Mouse (Mus musculus) mature B cell (primary cell): Measurements from ENCODE around the gene Asap3.

Source experiments
- in situ Hi-C: fragments of 300-500 bp; cut with MboI; formaldehyde crosslinking; loops from 2 replicates; pipeline ENCODE4 v1.14.3; 2019

The Asap3 gene

GRCm38 (mm10) chr4:136181367-136181766, 24.8 kb upstream of the Asap3 start:
- in situ Hi-C loops, result no loop called here

GRCm38 (mm10) chr4:136185375-136185774, 20.8 kb upstream of the Asap3 start:
- in situ Hi-C loops, result no loop called here

- in situ Hi-C loops, result no loop called here
Observed at GRCm38 (mm10) chr4:136186315-136186714, 19.9 kb upstream of the Asap3 start.

GRCm38 (mm10) chr4:136186739-136187472, 19.3 kb upstream of the Asap3 start:
- in situ Hi-C loops, result no loop called here

GRCm38 (mm10) chr4:136188973-136189737, 17.0 kb upstream of the Asap3 start:
- in situ Hi-C loops, result no loop called here

- in situ Hi-C loops, result no loop called here
Observed at GRCm38 (mm10) chr4:136189912-136190311, 16.3 kb upstream of the Asap3 start.

GRCm38 (mm10) chr4:136193571-136193970, 12.6 kb upstream of the Asap3 start:
- in situ Hi-C loops, result no loop called here

GRCm38 (mm10) chr4:136195029-136195428, 11.1 kb upstream of the Asap3 start:
- in situ Hi-C loops, result loop anchor here (5.0 kb wide), 1 partner anchor 33 kb away; no protein-coding TSS in a partner anchor

GRCm38 (mm10) chr4:136195629-136196028, 10.5 kb upstream of the Asap3 start:
- in situ Hi-C loops, result loop anchor here (5.0 kb wide), 1 partner anchor 33 kb away; no protein-coding TSS in a partner anchor

GRCm38 (mm10) chr4:136196201-136196600, 10.0 kb upstream of the Asap3 start:
- in situ Hi-C loops, result loop anchor here (5.0 kb wide), 1 partner anchor 34 kb away; no protein-coding TSS in a partner anchor

- in situ Hi-C loops, result loop anchor here (5.0 kb wide), 1 partner anchor 37 kb away; no protein-coding TSS in a partner anchor
Observed at GRCm38 (mm10) chr4:136198846-136199245, 7.3 kb upstream of the Asap3 start.

GRCm38 (mm10) chr4:136199562-136200292, 6.4 kb upstream of the Asap3 start:
- in situ Hi-C loops, result loop anchor here (5.0 kb wide), 1 partner anchor 37 kb away; no protein-coding TSS in a partner anchor

- in situ Hi-C loops, result no loop called here
Observed at GRCm38 (mm10) chr4:136202509-136202908, 3.7 kb upstream of the Asap3 start.

- in situ Hi-C loops, result no loop called here
Observed at GRCm38 (mm10) chr4:136204775-136205174, 1.4 kb upstream of the Asap3 start.

- in situ Hi-C loops, result no loop called here
Observed at GRCm38 (mm10) chr4:136206943-136207342, 778 bp downstream of the Asap3 start.

- in situ Hi-C loops, result no loop called here
Observed at GRCm38 (mm10) chr4:136210931-136211330, 4.8 kb downstream of the Asap3 start.

GRCm38 (mm10) chr4:136213629-136214028, 7.5 kb downstream of the Asap3 start:
- in situ Hi-C loops, result no loop called here

- in situ Hi-C loops, result no loop called here
Observed at GRCm38 (mm10) chr4:136214828-136215227, 8.7 kb downstream of the Asap3 start.

GRCm38 (mm10) chr4:136215576-136215975, 9.4 kb downstream of the Asap3 start:
- in situ Hi-C loops, result no loop called here

- in situ Hi-C loops, result no loop called here
Observed at GRCm38 (mm10) chr4:136217063-136217462, 10.9 kb downstream of the Asap3 start.

GRCm38 (mm10) chr4:136218595-136219214, 12.5 kb downstream of the Asap3 start:
- in situ Hi-C loops, result no loop called here
